Mouse (Mus musculus): ENCODE results near the gene Gm12394. TPM values are rescaled to one million over a fixed set of nuclear protein-coding genes. Genes with fewer than 3 reads are reported as not detected.
"Not testable (repeated sequence)": the region's sequence is repeated elsewhere in the genome, so short reads cannot be mapped to it uniquely, and the experiment has no call there.

Gm12394 gene
- polyA plus RNA-seq, 1 experiment from 2014 or later: 0.08 TPM

DNA sequence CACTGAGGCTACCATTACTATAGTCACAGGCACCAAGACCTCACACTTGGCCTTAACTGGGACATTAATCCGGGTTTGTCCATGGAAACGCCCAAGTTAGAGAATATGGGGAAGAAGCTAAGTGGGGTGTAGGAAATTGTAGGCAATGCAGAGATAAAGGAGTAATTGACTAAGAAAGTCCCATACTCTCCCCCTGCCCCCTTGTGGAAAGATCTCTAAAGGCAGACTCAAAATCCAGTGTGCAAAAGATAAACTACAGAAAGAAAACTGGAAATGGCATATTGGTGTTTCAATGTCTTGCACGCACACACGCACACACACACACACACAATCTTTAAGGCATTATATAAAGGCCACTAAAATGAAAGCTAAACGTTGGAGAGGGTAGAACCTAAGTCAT lies 14.2 kb upstream of the Gm12394 start:
- H3K9me3 ChIP-seq (ENCODE audit: low read length): no peaks in the 10 kb centered on the region
- no peak for DNase-seq (ENCODE audit: low spot score)
- no peaks in the 10 kb centered on the region for H3K4me1 ChIP-seq (ENCODE audit: insufficient read depth, low read depth, low read length)
- H3K27me3 ChIP-seq (replicated peaks; ENCODE audit: insufficient read depth, low read length): no peaks in the 10 kb centered on the region
- no peaks in the 10 kb centered on the region for H3K36me3 ChIP-seq (ENCODE audit: insufficient read depth, low read length)
- H3K4me3 ChIP-seq (ENCODE audit: low read depth, low read length): no peak overlapping the region
- 75% methylated on average over 5 of the region's 5 CpGs for WGBS
- ATAC-seq: no peak
- TF ChIP-seq CTCF (IDR thresholded peaks at IDR 0.05): peak; percentile 52
- TF ChIP-seq EP300 (IDR thresholded peaks at IDR 0.05): no peak
- no peak overlapping the region for H3K9ac ChIP-seq (replicated peaks; ENCODE audit: low read depth)
- H3K27ac ChIP-seq (ENCODE audit: low read length): no peak overlapping the region
- no peak overlapping the region for H3K4me2 ChIP-seq (replicated peaks; ENCODE audit: low read depth, low read length)

DNA sequence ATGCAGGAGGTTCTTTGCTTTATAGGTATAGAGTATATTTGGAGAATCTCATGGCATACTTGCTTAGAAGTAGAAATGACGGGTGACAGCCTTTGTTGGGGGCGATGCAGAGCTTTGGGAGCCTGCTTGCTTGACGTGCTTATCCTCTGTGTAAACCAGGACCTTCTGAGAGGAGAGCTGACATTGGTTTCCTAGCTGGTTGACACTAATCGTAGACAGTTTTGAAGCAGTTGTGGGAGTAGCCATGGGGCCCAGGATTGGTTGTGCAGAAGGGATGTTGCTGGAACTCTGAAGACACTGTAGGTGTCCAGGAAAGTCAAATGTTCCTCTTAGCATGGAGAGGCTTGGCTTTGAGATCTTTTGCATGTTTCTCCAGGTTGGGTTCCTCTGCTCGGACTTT lies 11.6 kb upstream of the Gm12394 start:
- 80% methylated on average over 5 of the region's 5 CpGs for WGBS
- H3K4me2 ChIP-seq (replicated peaks; ENCODE audit: low read depth, low read length): no peak overlapping the region
- no peak overlapping the region for H3K4me3 ChIP-seq (ENCODE audit: low read depth, low read length)
- no peak overlapping the region for H3K27ac ChIP-seq (ENCODE audit: low read length)
- ATAC-seq (no peak), DNase-seq (ENCODE audit: low spot score) (no peak)
- TF ChIP-seq EP300 (IDR thresholded peaks at IDR 0.05) (no peak), CTCF (IDR thresholded peaks at IDR 0.05) (no peak)
- no peaks in the 10 kb centered on the region for H3K9me3 ChIP-seq (ENCODE audit: low read length)
- no peaks in the 10 kb centered on the region for H3K36me3 ChIP-seq (ENCODE audit: insufficient read depth, low read length)
- no peaks in the 10 kb centered on the region for H3K27me3 ChIP-seq (replicated peaks; ENCODE audit: insufficient read depth, low read length)
- H3K4me1 ChIP-seq (ENCODE audit: insufficient read depth, low read depth, low read length): no peaks in the 10 kb centered on the region
- H3K9ac ChIP-seq (replicated peaks; ENCODE audit: low read depth): no peak overlapping the region

DNA sequence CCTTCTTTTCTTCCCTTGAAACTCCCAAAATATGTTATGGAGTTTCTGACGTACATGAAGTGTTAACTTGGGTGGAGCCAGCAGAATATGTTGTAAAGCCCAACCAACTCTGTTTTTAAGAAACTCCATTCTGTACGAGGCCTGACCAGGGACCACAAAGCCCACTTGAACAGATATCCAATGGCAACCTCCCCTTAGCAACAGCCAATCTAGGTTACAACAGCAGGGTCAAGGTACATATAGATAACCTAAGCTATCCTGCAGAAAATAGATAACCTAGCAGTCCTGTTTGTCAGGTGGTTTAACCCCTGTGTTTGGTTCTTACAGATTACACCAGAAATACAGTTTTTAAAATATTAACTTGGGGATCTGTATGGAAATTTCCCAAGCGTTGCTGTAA lies 10.8 kb upstream of the Gm12394 start:
- no peak for ATAC-seq
- no peak for DNase-seq (ENCODE audit: low spot score)
- TF ChIP-seq EP300 (IDR thresholded peaks at IDR 0.05) (no peak), CTCF (IDR thresholded peaks at IDR 0.05) (no peak)

DNA sequence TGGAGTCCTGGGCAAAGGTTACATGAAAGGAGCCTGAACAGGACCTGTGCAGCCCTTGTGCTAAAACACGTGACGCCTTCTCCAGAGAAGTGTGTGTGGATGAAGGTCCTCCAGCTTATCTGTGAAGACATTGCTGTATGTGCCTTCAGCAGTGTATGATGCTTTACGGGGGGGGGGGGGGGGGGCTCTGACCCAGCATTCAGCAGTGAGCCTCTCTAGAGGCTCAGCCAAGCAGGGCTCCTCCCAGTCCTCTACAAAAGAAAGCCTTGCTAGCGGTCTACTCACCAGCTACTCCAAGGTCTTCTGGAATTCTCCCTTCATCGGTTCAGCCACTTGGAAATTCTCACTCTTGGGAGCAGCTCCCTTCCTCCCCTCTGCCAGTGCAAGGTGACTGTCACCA lies 6.9 kb upstream of the Gm12394 start:
- H3K4me1 ChIP-seq (ENCODE audit: insufficient read depth, low read depth, low read length); H3K27ac ChIP-seq (ENCODE audit: low read length); H3K9me3 ChIP-seq (ENCODE audit: low read length); ATAC-seq; DNase-seq (ENCODE audit: low spot score); H3K27me3 ChIP-seq (replicated peaks; ENCODE audit: insufficient read depth, low read length); H3K36me3 ChIP-seq (ENCODE audit: insufficient read depth, low read length); H3K4me3 ChIP-seq (ENCODE audit: low read depth, low read length); H3K4me2 ChIP-seq (replicated peaks; ENCODE audit: low read depth, low read length); H3K9ac ChIP-seq (replicated peaks; ENCODE audit: low read depth): not testable (repeated sequence)
- WGBS: 57% methylated on average over 4 of the region's 5 CpGs

More for the DNA sequence above, 10.8 kb upstream of the Gm12394 start:
- Histone ChIP-seq H3K9me3 (ENCODE audit: low read length) (no peaks in the 10 kb centered on the region), H3K4me3 (ENCODE audit: low read depth, low read length) (no peak overlapping the region), H3K36me3 (ENCODE audit: insufficient read depth, low read length) (no peaks in the 10 kb centered on the region), H3K4me2 (replicated peaks; ENCODE audit: low read depth, low read length) (no peak overlapping the region), H3K4me1 (ENCODE audit: insufficient read depth, low read depth, low read length) (no peaks in the 10 kb centered on the region), H3K27me3 (replicated peaks; ENCODE audit: insufficient read depth, low read length) (no peaks in the 10 kb centered on the region), H3K27ac (ENCODE audit: low read length) (no peak overlapping the region), H3K9ac (replicated peaks; ENCODE audit: low read depth) (no peak overlapping the region)
- WGBS: 42% methylated on average over 3 of the region's 3 CpGs

DNA sequence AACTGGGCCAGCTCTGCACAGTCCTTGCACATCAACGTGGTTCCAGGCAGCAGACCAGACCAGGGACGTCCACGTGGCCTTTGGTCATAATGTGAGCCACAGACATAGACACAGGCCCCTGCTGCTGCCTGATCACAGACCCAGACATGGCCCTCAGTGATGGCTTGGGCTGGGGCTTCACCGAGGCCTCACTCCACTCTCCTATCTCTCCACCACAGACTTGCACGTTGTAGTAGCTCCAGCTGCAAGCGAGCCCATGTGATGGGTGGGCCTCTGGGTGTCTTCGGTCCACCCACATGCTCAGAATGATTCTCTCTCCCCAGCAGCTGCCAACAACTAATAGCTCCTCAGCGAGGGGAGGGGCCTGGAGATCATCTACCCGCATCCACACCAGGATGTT lies 3.9 kb upstream of the Gm12394 start:
- not testable (repeated sequence) for H3K9ac ChIP-seq (replicated peaks; ENCODE audit: low read depth); H3K36me3 ChIP-seq (ENCODE audit: insufficient read depth, low read length); H3K4me2 ChIP-seq (replicated peaks; ENCODE audit: low read depth, low read length); H3K4me1 ChIP-seq (ENCODE audit: insufficient read depth, low read depth, low read length); H3K9me3 ChIP-seq (ENCODE audit: low read length); ATAC-seq; H3K27ac ChIP-seq (ENCODE audit: low read length); H3K4me3 ChIP-seq (ENCODE audit: low read depth, low read length); H3K27me3 ChIP-seq (replicated peaks; ENCODE audit: insufficient read depth, low read length); DNase-seq (ENCODE audit: low spot score)
- WGBS: 79% methylated on average over 9 of the region's 9 CpGs

- not testable (repeated sequence) for H3K9me3 ChIP-seq (ENCODE audit: low read length); DNase-seq (ENCODE audit: low spot score); H3K36me3 ChIP-seq (ENCODE audit: insufficient read depth, low read length); H3K4me1 ChIP-seq (ENCODE audit: insufficient read depth, low read depth, low read length); ATAC-seq; H3K9ac ChIP-seq (replicated peaks; ENCODE audit: low read depth); H3K27ac ChIP-seq (ENCODE audit: low read length); H3K4me2 ChIP-seq (replicated peaks; ENCODE audit: low read depth, low read length); H3K27me3 ChIP-seq (replicated peaks; ENCODE audit: insufficient read depth, low read length); H3K4me3 ChIP-seq (ENCODE audit: low read depth, low read length)
- WGBS: 17% methylated on average over 1 of the region's 1 CpGs
Measured at GRCm38 (mm10) chr4:42853788-42854187, 2.8 kb downstream of the Gm12394 start, which contains the start of gene Fam205a1. TSS of gene Fam205a1 (minus strand) at chr4:42853888.

DNA sequence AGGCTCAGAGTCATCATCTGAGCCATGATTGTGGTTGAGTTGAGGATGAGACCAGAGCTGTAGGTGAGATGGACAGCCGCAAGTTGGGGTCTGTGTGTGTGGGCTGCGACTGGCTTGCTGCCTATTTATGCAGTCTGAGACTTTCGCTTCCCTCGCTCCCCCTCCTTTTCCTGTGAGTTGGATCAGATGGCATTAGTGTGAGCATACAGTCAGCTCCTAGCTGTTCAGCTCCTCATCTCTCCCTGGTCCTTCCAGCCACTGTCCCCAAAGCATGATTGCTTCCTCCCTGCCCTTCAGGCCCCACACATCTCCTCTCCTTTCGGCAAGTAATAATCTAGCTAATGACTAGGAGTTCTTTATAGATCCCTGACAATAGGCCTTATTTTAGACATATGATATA lies 82.7 kb downstream of the Gm12394 start, which contains the start of gene Ccl21a:
TSS of gene Ccl21a (minus strand) at position 101 of the 400 bp plus-strand sequence.
- H3K4me3 ChIP-seq (ENCODE audit: low read depth, low read length); ATAC-seq; H3K9ac ChIP-seq (replicated peaks; ENCODE audit: low read depth); H3K4me1 ChIP-seq (ENCODE audit: insufficient read depth, low read depth, low read length); H3K4me2 ChIP-seq (replicated peaks; ENCODE audit: low read depth, low read length); DNase-seq (ENCODE audit: low spot score); H3K27ac ChIP-seq (ENCODE audit: low read length); H3K9me3 ChIP-seq (ENCODE audit: low read length); H3K36me3 ChIP-seq (ENCODE audit: insufficient read depth, low read length); H3K27me3 ChIP-seq (replicated peaks; ENCODE audit: insufficient read depth, low read length): not testable (repeated sequence)
- no CpG with 5 or more reads among the region's 5 CpGs for WGBS

- H3K4me1 ChIP-seq (ENCODE audit: insufficient read depth, low read depth, low read length); H3K27me3 ChIP-seq (replicated peaks; ENCODE audit: insufficient read depth, low read length); H3K9me3 ChIP-seq (ENCODE audit: low read length); H3K4me2 ChIP-seq (replicated peaks; ENCODE audit: low read depth, low read length); H3K36me3 ChIP-seq (ENCODE audit: insufficient read depth, low read length); H3K4me3 ChIP-seq (ENCODE audit: low read depth, low read length); H3K9ac ChIP-seq (replicated peaks; ENCODE audit: low read depth); DNase-seq (ENCODE audit: low spot score); H3K27ac ChIP-seq (ENCODE audit: low read length); ATAC-seq: not testable (repeated sequence)
- no CpG with 5 or more reads among the region's 6 CpGs for WGBS
Measured at GRCm38 (mm10) chr4:42756477-42756876, 100.1 kb downstream of the Gm12394 start, which contains the start of gene Ccl19. TSS of gene Ccl19 (minus strand) at chr4:42756577.

GRCm38 (mm10) chr4:42735245-42735644 lies 121.3 kb downstream of the Gm12394 start, which contains the start of gene 4930578G10Rik:
TSS of gene 4930578G10Rik (plus strand) at chr4:42735545.
- H3K27me3 ChIP-seq (replicated peaks; ENCODE audit: insufficient read depth, low read length); DNase-seq (ENCODE audit: low spot score); H3K4me1 ChIP-seq (ENCODE audit: insufficient read depth, low read depth, low read length); ATAC-seq; H3K36me3 ChIP-seq (ENCODE audit: insufficient read depth, low read length); H3K9ac ChIP-seq (replicated peaks; ENCODE audit: low read depth); H3K27ac ChIP-seq (ENCODE audit: low read length); H3K4me3 ChIP-seq (ENCODE audit: low read depth, low read length); H3K9me3 ChIP-seq (ENCODE audit: low read length); H3K4me2 ChIP-seq (replicated peaks; ENCODE audit: low read depth, low read length): not testable (repeated sequence)
- no CpG with 5 or more reads among the region's 13 CpGs for WGBS

Measured in lung, postnatal 0 days (tissue).